Mouse (Mus musculus): ENCODE measurements around the gene Hnf1b. TPM values are rescaled to one million over a fixed set of nuclear protein-coding genes. Genes with fewer than 3 reads are reported as not detected.

Gene Hnf1b
- 0.09 and 0.24 TPM in 2 replicates for polyA plus RNA-seq (2016; fragmentation: Nextera tagmentation; extraction: Ambion mirVana)

GRCm38 (mm10) chr11:83849529-83850335, at the start of gene Hnf1b:
Gene Hnf1b (plus strand): TSS chr11:83850063.
- no peaks in the 10 kb centered on the region for H3K36me3 ChIP-seq
- H3K4me3 ChIP-seq = peak within 1 kb of the TSS; percentile 37
- 2% methylated on average over 31 of the region's 36 CpGs for WGBS
- H3K27me3 ChIP-seq (replicated peaks) = peaks cover 68% of the 10 kb centered on the region
- peak within 1 kb of the TSS; percentile 10; the same call in 1 of the 2 replicates for H3K9ac ChIP-seq
- no peak within 1 kb of the TSS for H3K27ac ChIP-seq (ENCODE audit: poor library complexity, severe bottlenecking)
- H3K4me2 ChIP-seq = peak within 1 kb of the TSS; percentile 56
- no peak for ATAC-seq (ENCODE audit: insufficient number of reproducible peaks, low FRiP score)
- H3K9me3 ChIP-seq (replicated peaks) = no peaks in the 10 kb centered on the region
- peaks cover 37% of the 10 kb centered on the region for H3K4me1 ChIP-seq (replicated peaks)

- H3K27me3 ChIP-seq (replicated peaks) = no peaks in the 10 kb centered on the region
- H3K9ac ChIP-seq = no peak overlapping the region
- H3K4me3 ChIP-seq = no peak overlapping the region
- peaks cover 11% of the 10 kb centered on the region for H3K4me1 ChIP-seq (replicated peaks)
- ATAC-seq (ENCODE audit: insufficient number of reproducible peaks, low FRiP score) = no peak
- no peak overlapping the region for H3K27ac ChIP-seq (ENCODE audit: poor library complexity, severe bottlenecking)
- 67% methylated on average over 8 of the region's 8 CpGs for WGBS
- H3K36me3 ChIP-seq = no peaks in the 10 kb centered on the region
- peaks cover 6% of the 10 kb centered on the region; the same call in 1 of the 2 replicates for H3K9me3 ChIP-seq (replicated peaks)
- no peak overlapping the region for H3K4me2 ChIP-seq
These were observed 47.7 kb upstream of the Hnf1b start for GRCm38 (mm10) chr11:83802166-83802565.

- Histone ChIP-seq H3K4me2 (no peak overlapping the region), H3K27ac (ENCODE audit: poor library complexity, severe bottlenecking) (no peak overlapping the region), H3K9me3 (replicated peaks) (peaks cover 6% of the 10 kb centered on the region; the same call in 1 of the 2 replicates), H3K4me3 (no peak overlapping the region), H3K4me1 (replicated peaks) (peaks cover 11% of the 10 kb centered on the region), H3K9ac (no peak overlapping the region), H3K36me3 (no peaks in the 10 kb centered on the region), H3K27me3 (replicated peaks) (no peaks in the 10 kb centered on the region)
- ATAC-seq (ENCODE audit: insufficient number of reproducible peaks, low FRiP score) = no peak
- 89% methylated on average over 4 of the region's 4 CpGs for WGBS
These were observed 47.3 kb upstream of the Hnf1b start for GRCm38 (mm10) chr11:83802581-83802980.

- H3K4me3 ChIP-seq = no peak overlapping the region
- no peak for ATAC-seq (ENCODE audit: insufficient number of reproducible peaks, low FRiP score)
- H3K4me1 ChIP-seq (replicated peaks) = no peaks in the 10 kb centered on the region; the same call in 1 of the 2 replicates
- H3K9me3 ChIP-seq (replicated peaks) = peaks cover 6% of the 10 kb centered on the region; the same call in 1 of the 2 replicates
- H3K9ac ChIP-seq = no peak overlapping the region
- H3K27ac ChIP-seq (ENCODE audit: poor library complexity, severe bottlenecking) = no peak overlapping the region
- no peak overlapping the region for H3K4me2 ChIP-seq
- H3K36me3 ChIP-seq = no peaks in the 10 kb centered on the region
- H3K27me3 ChIP-seq (replicated peaks) = peaks cover 15% of the 10 kb centered on the region
- WGBS = 87% methylated on average over 8 of the region's 8 CpGs
These were observed 39.4 kb upstream of the Hnf1b start for GRCm38 (mm10) chr11:83810441-83810840.

GRCm38 (mm10) chr11:83815191-83815590, 34.7 kb upstream of the Hnf1b start:
- H3K27ac ChIP-seq (ENCODE audit: poor library complexity, severe bottlenecking) = no peak overlapping the region
- ATAC-seq (ENCODE audit: insufficient number of reproducible peaks, low FRiP score) = no peak
- WGBS = 73% methylated on average over 5 of the region's 5 CpGs
- no peaks in the 10 kb centered on the region for H3K36me3 ChIP-seq
- no peak overlapping the region for H3K9ac ChIP-seq
- no peak overlapping the region for H3K4me2 ChIP-seq
- peaks cover 28% of the 10 kb centered on the region for H3K27me3 ChIP-seq (replicated peaks)
- H3K4me1 ChIP-seq (replicated peaks) = no peaks in the 10 kb centered on the region
- no peaks in the 10 kb centered on the region for H3K9me3 ChIP-seq (replicated peaks)
- H3K4me3 ChIP-seq = no peak overlapping the region

GRCm38 (mm10) chr11:83815628-83816027, 34.2 kb upstream of the Hnf1b start:
- no peak overlapping the region for H3K9ac ChIP-seq
- WGBS = 11% methylated on average over 9 of the region's 9 CpGs
- no peak overlapping the region for H3K4me3 ChIP-seq
- no peaks in the 10 kb centered on the region for H3K4me1 ChIP-seq (replicated peaks)
- no peaks in the 10 kb centered on the region for H3K9me3 ChIP-seq (replicated peaks)
- H3K36me3 ChIP-seq = no peaks in the 10 kb centered on the region
- H3K4me2 ChIP-seq = no peak overlapping the region
- peaks cover 30% of the 10 kb centered on the region for H3K27me3 ChIP-seq (replicated peaks)
- no peak overlapping the region for H3K27ac ChIP-seq (ENCODE audit: poor library complexity, severe bottlenecking)
- no peak for ATAC-seq (ENCODE audit: insufficient number of reproducible peaks, low FRiP score)

GRCm38 (mm10) chr11:83817048-83817447, 32.8 kb upstream of the Hnf1b start:
- no peak overlapping the region for H3K27ac ChIP-seq (ENCODE audit: poor library complexity, severe bottlenecking)
- WGBS = 69% methylated on average over 6 of the region's 6 CpGs
- peaks cover 27% of the 10 kb centered on the region for H3K27me3 ChIP-seq (replicated peaks)
- H3K36me3 ChIP-seq = no peaks in the 10 kb centered on the region
- no peak for ATAC-seq (ENCODE audit: insufficient number of reproducible peaks, low FRiP score)
- no peaks in the 10 kb centered on the region for H3K9me3 ChIP-seq (replicated peaks)
- H3K4me2 ChIP-seq = no peak overlapping the region
- H3K4me1 ChIP-seq (replicated peaks) = no peaks in the 10 kb centered on the region
- H3K4me3 ChIP-seq = no peak overlapping the region
- no peak overlapping the region for H3K9ac ChIP-seq

- H3K9ac ChIP-seq = no peak overlapping the region
- H3K27ac ChIP-seq (ENCODE audit: poor library complexity, severe bottlenecking) = no peak overlapping the region
- no peak overlapping the region for H3K4me2 ChIP-seq
- no peak overlapping the region for H3K4me3 ChIP-seq
- H3K36me3 ChIP-seq = no peaks in the 10 kb centered on the region
- no peaks in the 10 kb centered on the region for H3K4me1 ChIP-seq (replicated peaks)
- H3K9me3 ChIP-seq (replicated peaks) = no peaks in the 10 kb centered on the region
- WGBS = 70% methylated on average over 4 of the region's 4 CpGs
- peaks cover 22% of the 10 kb centered on the region for H3K27me3 ChIP-seq (replicated peaks)
- no peak for ATAC-seq (ENCODE audit: insufficient number of reproducible peaks, low FRiP score)
These were observed 31.9 kb upstream of the Hnf1b start for GRCm38 (mm10) chr11:83817994-83818393.

- no peaks in the 10 kb centered on the region for H3K9me3 ChIP-seq (replicated peaks)
- WGBS = 53% methylated on average over 9 of the region's 9 CpGs
- H3K9ac ChIP-seq = no peak overlapping the region
- H3K4me2 ChIP-seq = no peak overlapping the region
- H3K27me3 ChIP-seq (replicated peaks) = peaks cover 20% of the 10 kb centered on the region
- no peaks in the 10 kb centered on the region for H3K4me1 ChIP-seq (replicated peaks)
- no peak overlapping the region for H3K27ac ChIP-seq (ENCODE audit: poor library complexity, severe bottlenecking)
- H3K4me3 ChIP-seq = no peak overlapping the region
- ATAC-seq (ENCODE audit: insufficient number of reproducible peaks, low FRiP score) = no peak
- H3K36me3 ChIP-seq = no peaks in the 10 kb centered on the region
These were observed 31.2 kb upstream of the Hnf1b start for GRCm38 (mm10) chr11:83818591-83819127.

- Histone ChIP-seq H3K27ac (ENCODE audit: poor library complexity, severe bottlenecking) (no peak overlapping the region), H3K4me1 (replicated peaks) (no peaks in the 10 kb centered on the region), H3K4me2 (no peak overlapping the region), H3K9me3 (replicated peaks) (no peaks in the 10 kb centered on the region), H3K27me3 (replicated peaks) (peaks cover 20% of the 10 kb centered on the region), H3K9ac (no peak overlapping the region), H3K4me3 (no peak overlapping the region), H3K36me3 (no peaks in the 10 kb centered on the region)
- ATAC-seq (ENCODE audit: insufficient number of reproducible peaks, low FRiP score) = no peak
- 69% methylated on average over 10 of the region's 10 CpGs for WGBS
These were observed 29.9 kb upstream of the Hnf1b start for GRCm38 (mm10) chr11:83819806-83820483.

GRCm38 (mm10) chr11:83826142-83826541, 23.7 kb upstream of the Hnf1b start:
- Histone ChIP-seq H3K4me3 (no peak overlapping the region), H3K9ac (no peak overlapping the region), H3K4me2 (no peak overlapping the region), H3K4me1 (replicated peaks) (no peaks in the 10 kb centered on the region), H3K9me3 (replicated peaks) (no peaks in the 10 kb centered on the region), H3K36me3 (no peaks in the 10 kb centered on the region), H3K27ac (ENCODE audit: poor library complexity, severe bottlenecking) (no peak overlapping the region), H3K27me3 (replicated peaks) (0 out of 2 replicates have a peak, but pooled peaks cover 5% of the 10 kb centered on the region)
- WGBS = 85% methylated on average over 3 of the region's 3 CpGs
- ATAC-seq (ENCODE audit: insufficient number of reproducible peaks, low FRiP score) = no peak

Measured in heart, embryonic 12.5 days (tissue).